Mouse (Mus musculus) embryo, embryonic 10.5 days (tissue): Measurements from ENCODE around the gene Mb.

Source experiments
- DNase-seq: peaks from one replicate; pipeline ENCODE4 v3.0.0-alpha.2; 2015; ENCODE audit warnings: low spot score

Gene Mb

DNA sequence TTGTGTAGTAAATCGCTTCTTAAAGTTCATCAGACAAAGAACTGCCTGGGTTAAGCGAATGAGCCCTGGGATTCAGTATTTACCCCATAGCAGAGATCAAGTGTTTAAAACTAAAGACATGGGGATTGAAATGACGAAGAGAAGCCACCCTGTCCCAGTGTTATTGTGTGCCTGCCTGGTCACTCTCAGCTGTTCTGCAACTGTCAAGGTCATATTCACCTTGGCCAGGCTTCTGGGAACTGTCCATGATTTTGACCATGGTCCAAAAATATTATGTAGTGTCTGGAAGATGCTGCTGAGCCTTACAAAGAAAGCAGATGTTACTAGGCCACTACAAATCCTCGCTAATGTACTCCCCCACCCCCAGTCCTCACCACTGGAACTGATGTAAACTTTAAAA lies 70.7 kb downstream of the Mb start:
- no peak for DNase-seq

DNA sequence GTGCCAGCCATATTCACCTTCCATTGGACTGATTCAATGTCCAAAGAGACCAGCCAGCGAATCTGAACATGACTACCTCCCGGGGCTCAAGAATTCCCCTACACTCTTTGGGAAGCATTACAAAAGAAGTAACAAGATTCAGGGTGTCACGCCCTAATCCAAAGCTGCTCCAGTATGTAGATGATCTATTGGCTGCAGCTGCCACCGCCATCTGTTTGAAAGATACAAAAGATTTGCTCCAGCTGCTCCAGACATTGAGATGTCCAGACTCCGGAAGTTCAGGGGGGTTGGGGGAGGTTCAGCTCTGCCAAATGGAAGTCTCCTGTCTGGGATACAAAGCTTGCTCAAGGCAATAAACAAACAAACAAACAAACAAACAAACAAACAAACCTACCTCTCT lies 73.9 kb downstream of the Mb start:
- peak; percentile 59 for DNase-seq

DNA sequence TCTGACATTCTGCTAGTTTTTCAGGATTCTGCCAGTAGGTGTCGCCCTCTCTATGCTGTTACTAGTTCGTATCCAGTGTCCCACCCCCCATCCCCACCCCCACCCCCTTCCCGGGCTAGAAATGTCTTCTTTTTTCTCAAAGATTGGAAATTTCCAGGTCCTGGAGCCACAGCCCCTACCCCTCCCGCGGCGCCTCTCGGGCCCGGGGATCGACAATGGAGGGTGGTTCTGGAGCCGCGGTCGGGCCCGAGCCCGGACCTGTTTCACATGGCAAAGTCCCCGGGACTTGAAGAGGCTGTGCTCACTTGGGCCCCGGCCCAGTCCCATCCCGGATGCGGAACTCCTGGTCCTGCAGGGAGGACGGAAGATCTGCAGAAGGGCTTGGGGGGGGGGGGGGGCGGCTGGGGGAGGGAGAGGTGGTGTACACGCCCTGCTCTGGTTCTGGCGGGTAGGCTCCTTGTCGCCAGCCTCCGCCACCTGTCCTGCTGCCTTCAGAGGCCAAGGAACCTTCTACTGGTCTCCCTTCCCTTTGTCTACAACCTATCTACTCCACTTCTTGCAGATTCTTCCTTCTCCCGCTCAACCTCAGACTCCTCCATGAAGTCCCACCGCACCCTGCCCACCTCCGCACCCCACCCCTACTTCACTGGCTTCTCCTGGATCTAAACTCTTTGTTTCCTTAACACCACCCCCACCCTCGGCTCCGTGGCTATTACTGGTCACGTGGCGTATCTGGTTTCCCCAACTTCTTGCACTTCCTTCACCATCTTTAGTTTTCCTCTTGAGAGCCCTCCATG lies 76.4 kb downstream of the Mb start:
- peak; percentile 93 for DNase-seq

DNA sequence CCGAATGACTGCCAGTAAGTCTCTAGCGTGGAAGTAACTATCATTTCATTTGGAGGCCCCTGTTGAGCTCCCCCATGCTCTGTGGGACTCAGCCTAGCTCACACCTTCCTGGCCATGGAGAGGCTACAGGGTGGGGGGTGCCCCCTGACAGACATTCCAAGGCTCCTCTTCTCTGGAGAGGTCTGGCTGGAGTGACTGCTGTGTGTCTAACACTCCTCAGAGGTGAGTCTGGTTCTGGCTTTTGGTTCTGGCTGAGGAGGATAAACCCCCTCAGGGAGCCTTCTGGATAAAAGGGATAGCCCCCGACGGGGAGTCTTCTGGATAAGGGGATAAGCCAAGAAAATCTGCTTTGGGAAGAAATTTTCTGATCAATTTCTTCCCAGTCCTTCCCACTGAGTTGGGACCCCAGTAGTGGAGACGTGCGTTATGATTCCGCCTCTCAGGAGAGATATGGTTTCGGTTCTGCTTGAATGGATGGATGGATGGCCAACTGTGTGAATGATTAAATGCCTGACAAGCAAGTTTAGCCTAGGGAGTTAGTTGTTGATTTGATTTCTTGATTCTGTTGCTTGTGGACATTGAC lies 77.1 kb downstream of the Mb start:
- no peak for DNase-seq

DNA sequence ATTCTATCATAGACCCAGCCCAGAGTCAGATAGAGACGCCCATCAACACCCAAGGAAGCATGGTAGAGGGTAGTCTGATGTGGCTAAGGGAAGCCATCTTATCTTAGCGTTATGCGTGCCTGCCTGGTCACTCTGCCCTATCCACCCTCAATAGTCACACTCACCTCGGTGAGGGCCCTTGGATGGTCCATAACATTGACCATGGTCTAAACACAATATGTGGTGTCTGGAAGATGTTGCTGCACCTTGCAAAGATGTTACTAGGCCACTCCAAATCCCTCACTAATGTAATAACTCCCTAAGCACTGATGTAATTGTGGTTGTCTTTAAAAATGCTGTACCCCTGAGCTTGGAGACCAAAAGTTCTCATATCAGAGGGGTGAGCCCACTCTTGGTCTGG lies 77.8 kb downstream of the Mb start:
- DNase-seq = no peak
